Mouse (Mus musculus) olfactory bulb, adult 2 months (tissue): Measurements from ENCODE around the gene Add2. TPM values are rescaled to one million over a fixed set of nuclear protein-coding genes. Genes with fewer than 3 reads are reported as not detected.
A peak's percentile ranks its signal among the peaks of the same experiment; 100 is the strongest.

Experiments
- H3K27ac ChIP-seq: fragments of 200-500 bp; 2 replicates; pipeline ENCODE4 v1.5.1; 2012; ENCODE audit warnings: low read depth, low read length; ENCODE audit not compliant: insufficient read depth
- H3K4me1 ChIP-seq: fragments of 200-500 bp; 2 replicates; pipeline ENCODE4 v1.6.1; 2012; ENCODE audit warnings: low read length; ENCODE audit not compliant: control insufficient read depth, insufficient read depth
- H3K4me3 ChIP-seq: fragments of 200-500 bp; 2 replicates; pipeline ENCODE4 v1.5.1; 2012; ENCODE audit warnings: mild to moderate bottlenecking, low read depth, low read length, moderate library complexity; ENCODE audit not compliant: insufficient read depth
- CTCF ChIP-seq: fragments of 200-500 bp; IDR thresholded peaks from 2 replicates; pipeline ENCODE4 v1.5.1; 2012; ENCODE audit warnings: low read depth, mild to moderate bottlenecking, low read length, moderate library complexity; ENCODE audit not compliant: insufficient read depth
- POLR2A ChIP-seq: fragments of 200-500 bp; IDR thresholded peaks from 2 replicates; pipeline ENCODE4 v1.6.1; 2012; ENCODE audit warnings: mild to moderate bottlenecking, low read depth, low read length, moderate library complexity; ENCODE audit not compliant: insufficient read depth
- WGBS: fragments of 180-500 bp; shearing (Covaris S2); methylation state at CpG from one replicate; pipeline ENCODE4 v1.1.7; 2018; 5-methylcytosine and 5-hydroxymethylcytosine counted together
- polyA plus RNA-seq: library from polyadenylated mRNA; stranded (reverse); fragments of >200 nt; gene quantifications from 2 replicates; pipeline ENCODE4 v1.2.4, GENCODE M21; 2012; ENCODE audit warnings: low replicate concordance; ENCODE audit not compliant: missing spikeins, insufficient read depth, insufficient read length

The Add2 gene
- polyA plus RNA-seq, 1 experiment: 39.6 TPM

DNA sequence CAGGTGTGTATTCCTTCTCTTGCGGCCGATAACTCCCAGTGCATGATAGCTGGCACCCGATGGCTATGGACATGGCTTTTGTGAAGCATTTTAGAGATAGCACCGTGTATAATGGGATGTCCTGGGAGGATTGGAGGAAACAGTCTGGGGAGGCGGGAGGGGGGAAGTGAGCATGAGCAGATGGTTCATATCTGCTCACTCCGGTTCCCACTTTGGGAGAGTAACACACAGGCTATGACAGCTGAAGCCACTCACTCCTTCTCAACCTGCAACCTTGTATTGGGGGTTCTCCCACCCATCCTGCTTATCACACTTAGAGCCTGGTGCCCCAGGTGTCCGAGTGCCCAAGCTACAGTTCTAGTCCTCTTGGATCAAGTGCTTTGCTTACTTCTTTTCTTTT lies 41.8 kb downstream of the Add2 start:
- WGBS: 82% methylated on average over 7 of the region's 7 CpGs
- Histone ChIP-seq H3K4me1 (peaks cover 43% of the 10 kb centered on the region), H3K27ac (peak overlapping the region; percentile 32; the same call in 1 of the 2 replicates), H3K4me3 (no peak overlapping the region)
- TF ChIP-seq CTCF: no peak
- TF ChIP-seq POLR2A: no peak

DNA sequence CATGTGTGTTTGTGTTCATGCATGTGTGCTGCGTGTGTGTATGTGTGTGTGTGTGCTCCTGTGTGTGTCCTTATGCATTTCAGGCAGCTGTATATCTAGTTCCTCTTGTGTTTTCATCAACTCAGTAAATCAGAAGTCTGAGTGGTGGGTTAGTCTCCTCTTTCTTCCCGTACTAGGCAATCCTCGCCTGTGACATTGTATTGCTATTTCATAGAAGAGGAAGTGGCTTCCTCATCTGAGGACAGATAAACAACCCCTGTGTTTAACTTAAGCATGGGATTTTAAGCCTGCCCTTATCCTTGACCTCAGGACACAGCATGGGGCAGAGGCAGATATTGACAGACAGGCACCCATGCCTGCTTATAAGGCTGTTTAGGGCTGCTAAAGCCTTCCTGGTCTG lies 45.4 kb downstream of the Add2 start:
- Histone ChIP-seq H3K4me3 (no peak overlapping the region), H3K27ac (peak overlapping the region; percentile 86), H3K4me1 (peaks cover 55% of the 10 kb centered on the region)
- TF ChIP-seq POLR2A: no peak
- no peak for TF ChIP-seq CTCF
- WGBS: 77% methylated on average over 3 of the region's 3 CpGs

DNA sequence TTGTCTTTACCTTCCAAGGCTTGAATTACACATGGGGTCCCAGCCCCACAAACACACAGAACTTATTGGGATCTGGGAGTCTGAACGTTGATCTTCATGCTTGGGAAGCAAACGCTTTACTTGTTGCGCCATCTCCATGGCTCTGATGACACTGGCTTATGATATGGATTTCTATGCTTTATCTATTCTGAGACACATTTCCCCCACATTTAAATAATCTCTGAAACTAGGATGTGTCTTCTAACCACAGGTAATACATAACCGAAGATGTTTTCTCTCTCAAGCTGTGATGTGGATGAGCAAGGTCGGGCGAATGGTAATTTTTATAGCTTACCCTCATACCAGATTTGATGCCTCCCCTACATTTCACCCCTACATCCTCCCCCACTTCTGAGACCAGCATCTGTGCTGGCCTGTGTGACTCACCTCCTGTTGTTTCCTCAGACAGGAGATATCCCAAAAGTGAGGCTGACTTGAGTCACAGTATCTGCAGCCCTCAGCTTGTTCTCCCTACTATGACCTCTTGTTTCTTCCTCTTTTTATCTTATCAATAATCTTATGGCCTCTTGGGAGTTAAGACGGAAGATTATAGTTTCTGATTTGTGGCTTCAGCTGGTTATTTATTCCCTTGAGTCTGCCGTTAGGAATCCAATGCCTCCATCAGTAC lies 46.2 kb downstream of the Add2 start:
- H3K4me3 ChIP-seq: no peak overlapping the region
- TF ChIP-seq POLR2A (no peak), CTCF (no peak)
- H3K4me1 ChIP-seq: peaks cover 51% of the 10 kb centered on the region
- H3K27ac ChIP-seq: peak overlapping the region; percentile 86
- 65% methylated on average over 8 of the region's 8 CpGs for WGBS

DNA sequence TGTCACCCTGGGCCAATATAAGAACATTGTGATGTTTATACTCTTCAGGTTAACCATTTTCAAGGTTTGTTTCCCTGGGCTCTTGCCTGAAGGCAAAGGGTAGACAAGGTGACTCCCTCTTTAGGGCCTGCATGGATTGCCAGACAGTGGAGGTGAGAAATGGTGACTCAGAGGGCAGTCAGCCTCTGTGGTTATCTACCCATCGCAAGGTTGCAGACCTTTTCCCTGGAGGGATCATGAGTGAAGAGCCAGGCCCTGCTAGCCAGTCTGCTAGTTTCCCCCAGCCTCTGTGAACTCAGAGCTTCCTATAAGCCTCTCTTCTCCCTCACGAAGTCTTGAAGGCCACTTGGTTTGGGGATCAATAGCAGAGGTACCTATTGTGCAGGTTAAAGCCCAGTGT lies 48.0 kb downstream of the Add2 start:
- H3K4me1 ChIP-seq: peaks cover 43% of the 10 kb centered on the region
- H3K4me3 ChIP-seq: no peak overlapping the region
- WGBS: 84% methylated on average over 2 of the region's 2 CpGs
- TF ChIP-seq POLR2A (no peak), CTCF (no peak)
- H3K27ac ChIP-seq: no peak overlapping the region; the same call in 1 of the 2 replicates

DNA sequence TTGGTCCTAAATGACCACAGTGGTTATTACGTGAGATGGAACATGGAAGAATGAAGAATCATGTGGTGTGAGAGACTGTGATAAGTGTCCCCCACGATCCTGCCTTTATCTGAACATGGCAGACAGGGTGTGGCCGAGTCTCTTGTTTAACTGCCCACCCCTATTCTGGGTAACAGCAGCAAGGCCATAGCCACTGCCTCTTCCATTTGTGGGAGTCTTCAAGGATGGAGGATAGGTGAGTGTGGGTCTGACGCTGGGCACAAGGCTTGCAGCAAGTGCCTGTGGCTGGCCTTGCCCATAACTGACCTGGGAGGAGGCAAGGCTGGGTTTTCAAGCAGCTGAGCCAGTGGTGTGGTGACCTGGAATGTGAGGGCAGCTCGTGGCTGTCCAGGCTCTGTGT lies 49.4 kb downstream of the Add2 start:
- no peak for TF ChIP-seq CTCF
- no peak for TF ChIP-seq POLR2A
- Histone ChIP-seq H3K4me1 (peaks cover 48% of the 10 kb centered on the region), H3K4me3 (no peak overlapping the region), H3K27ac (peak overlapping the region; percentile 76)
- WGBS: 70% methylated on average over 5 of the region's 5 CpGs

DNA sequence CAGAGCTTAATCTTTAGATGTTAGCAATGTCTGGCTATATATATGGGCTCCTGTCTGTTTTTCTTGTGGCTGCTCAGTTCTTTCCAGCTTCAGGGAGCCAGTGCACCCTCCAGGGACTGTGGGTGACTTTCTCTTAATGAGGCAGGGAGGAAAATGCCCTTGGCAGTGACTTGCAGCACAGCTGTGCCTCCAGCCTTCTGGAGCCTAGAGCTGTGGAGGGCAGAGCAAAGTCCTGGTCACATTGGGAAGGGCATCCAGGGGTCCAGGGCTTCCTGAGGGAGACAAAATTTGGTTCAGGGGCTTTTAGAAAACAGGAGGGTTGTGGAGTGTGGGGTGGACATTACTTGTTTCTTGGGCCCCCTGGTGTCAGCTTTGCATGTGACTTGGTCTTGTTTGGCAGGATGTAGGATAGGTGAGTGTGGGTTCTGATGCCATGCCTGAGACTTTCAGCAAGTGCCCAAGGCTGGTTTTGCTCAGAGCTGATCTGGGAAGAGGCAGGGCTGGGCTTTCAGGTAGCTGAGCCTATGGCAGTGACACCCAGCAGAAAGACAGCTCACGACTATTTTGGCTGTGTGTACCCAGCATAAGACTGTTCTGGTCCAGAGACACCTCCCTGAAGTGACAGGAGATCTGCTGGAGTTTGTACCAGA lies 50.0 kb downstream of the Add2 start:
- Histone ChIP-seq H3K4me3 (no peak overlapping the region), H3K4me1 (peaks cover 49% of the 10 kb centered on the region), H3K27ac (peak overlapping the region; percentile 76)
- 68% methylated on average over 1 of the region's 1 CpGs for WGBS
- TF ChIP-seq CTCF: no peak
- TF ChIP-seq POLR2A: no peak

DNA sequence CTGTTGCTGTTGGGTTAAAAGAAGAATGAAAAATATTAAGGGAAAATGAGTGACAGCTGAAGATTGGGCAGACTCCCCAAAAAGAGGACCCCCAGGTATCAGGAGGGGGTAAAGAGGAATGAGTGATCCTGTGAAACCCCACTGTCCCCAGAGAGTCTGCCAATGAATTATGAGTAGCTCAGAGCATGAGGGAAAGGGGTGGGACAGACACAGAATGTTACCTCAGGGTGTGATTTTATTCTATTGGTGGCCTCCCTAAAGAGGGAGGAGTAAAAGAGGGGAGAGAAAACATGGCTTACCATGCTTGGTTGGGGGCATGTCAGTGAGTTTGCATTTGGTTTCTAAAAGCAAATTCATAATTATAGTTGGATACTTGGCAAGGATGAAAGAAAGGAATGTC lies 50.8 kb downstream of the Add2 start:
- Histone ChIP-seq H3K4me3 (no peak overlapping the region), H3K4me1 (peaks cover 48% of the 10 kb centered on the region), H3K27ac (no peak overlapping the region)
- no peak for TF ChIP-seq POLR2A
- no peak for TF ChIP-seq CTCF

DNA sequence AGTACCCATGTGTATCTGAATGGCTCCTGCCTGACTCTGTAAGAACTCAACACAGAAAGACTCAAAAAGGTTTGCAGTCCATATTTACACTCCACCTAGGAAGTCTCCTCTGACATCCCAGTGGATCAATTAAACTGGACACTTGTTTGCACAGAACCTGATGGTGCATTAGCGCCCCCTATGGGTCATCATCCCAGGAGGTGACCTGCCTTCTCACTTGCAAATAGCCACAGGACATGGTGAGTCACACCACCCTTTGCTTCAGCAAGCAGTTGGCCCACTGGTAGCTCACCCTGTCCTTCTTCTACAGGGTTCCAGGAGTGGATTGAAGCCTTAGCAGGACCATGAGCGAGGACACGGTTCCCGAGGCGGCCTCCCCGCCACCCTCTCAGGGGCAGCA lies 57.0 kb downstream of the Add2 start:
- no peak overlapping the region for H3K4me3 ChIP-seq
- 73% methylated on average over 6 of the region's 6 CpGs for WGBS
- H3K4me1 ChIP-seq: peaks cover 39% of the 10 kb centered on the region
- H3K27ac ChIP-seq: peak overlapping the region; percentile 96
- TF ChIP-seq POLR2A: no peak
- peak; percentile 51; the same call in 1 of the 2 replicates for TF ChIP-seq CTCF

DNA sequence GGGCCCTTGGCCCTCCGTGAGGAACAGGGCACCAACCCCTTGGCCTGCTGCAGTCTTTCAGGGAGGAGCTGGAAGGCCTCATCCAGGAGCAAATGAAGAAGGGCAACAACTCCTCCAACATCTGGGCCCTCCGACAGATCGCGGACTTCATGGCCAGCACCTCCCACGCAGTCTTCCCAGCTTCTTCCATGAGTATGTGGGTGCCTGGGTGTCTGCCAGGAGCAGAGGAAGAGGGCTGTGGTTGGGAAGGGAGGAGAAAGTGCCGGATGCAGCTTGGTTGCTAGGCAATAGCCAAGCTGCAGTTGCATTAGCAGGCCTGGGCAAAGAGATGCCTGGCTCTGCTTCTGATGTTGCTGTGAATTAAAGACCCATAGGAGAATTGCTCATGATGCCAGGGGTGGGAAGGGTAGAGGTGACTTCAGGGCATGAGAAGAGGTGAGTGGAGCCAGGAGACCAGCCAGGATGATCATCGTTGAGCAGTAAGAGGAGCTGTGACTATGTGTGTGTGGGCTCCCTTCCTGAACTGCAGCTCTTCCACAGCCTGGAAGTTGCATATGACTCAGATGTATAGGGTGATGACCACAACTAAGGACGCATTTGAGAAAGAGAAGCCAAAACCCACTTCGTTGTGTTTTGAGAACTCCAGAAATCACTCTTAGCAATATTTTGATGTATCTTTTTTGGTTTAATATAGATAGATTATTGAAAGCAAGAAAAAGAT lies 58.5 kb downstream of the Add2 start:
- WGBS: 22% methylated on average over 9 of the region's 9 CpGs
- peak overlapping the region; percentile 96 for H3K27ac ChIP-seq
- peaks cover 33% of the 10 kb centered on the region for H3K4me1 ChIP-seq
- H3K4me3 ChIP-seq: no peak overlapping the region
- no peak for TF ChIP-seq CTCF
- no peak for TF ChIP-seq POLR2A

DNA sequence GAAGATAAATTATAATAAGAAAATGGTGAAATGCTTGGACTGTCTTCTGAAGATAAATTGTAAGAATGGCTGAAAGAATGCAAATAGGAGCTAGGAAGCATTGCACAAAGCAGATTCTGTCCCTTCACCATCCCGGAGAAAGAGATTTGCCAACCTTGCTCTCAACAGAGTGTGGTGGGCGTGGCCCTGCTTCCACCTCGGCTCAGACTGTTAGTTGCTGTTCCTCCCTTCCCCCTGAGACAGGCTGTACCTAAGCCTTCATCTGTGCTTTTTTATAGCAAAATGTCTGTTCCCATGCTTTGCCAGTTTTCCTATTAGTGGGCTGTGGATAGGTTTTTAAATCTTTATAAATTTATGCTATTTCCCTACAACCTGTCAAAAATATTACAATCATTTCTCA lies 59.3 kb downstream of the Add2 start:
- WGBS: 28% methylated on average over 3 of the region's 3 CpGs

More for the DNA sequence above, 59.3 kb downstream of the Add2 start:
- peaks cover 33% of the 10 kb centered on the region for H3K4me1 ChIP-seq
- TF ChIP-seq POLR2A: no peak
- no peak for TF ChIP-seq CTCF
- H3K27ac ChIP-seq: peak overlapping the region; percentile 53; the same call in 1 of the 2 replicates
- no peak overlapping the region for H3K4me3 ChIP-seq
